12 mouse cellular contexts compared by ENCODE assay signal in the genomic region with DNA sequence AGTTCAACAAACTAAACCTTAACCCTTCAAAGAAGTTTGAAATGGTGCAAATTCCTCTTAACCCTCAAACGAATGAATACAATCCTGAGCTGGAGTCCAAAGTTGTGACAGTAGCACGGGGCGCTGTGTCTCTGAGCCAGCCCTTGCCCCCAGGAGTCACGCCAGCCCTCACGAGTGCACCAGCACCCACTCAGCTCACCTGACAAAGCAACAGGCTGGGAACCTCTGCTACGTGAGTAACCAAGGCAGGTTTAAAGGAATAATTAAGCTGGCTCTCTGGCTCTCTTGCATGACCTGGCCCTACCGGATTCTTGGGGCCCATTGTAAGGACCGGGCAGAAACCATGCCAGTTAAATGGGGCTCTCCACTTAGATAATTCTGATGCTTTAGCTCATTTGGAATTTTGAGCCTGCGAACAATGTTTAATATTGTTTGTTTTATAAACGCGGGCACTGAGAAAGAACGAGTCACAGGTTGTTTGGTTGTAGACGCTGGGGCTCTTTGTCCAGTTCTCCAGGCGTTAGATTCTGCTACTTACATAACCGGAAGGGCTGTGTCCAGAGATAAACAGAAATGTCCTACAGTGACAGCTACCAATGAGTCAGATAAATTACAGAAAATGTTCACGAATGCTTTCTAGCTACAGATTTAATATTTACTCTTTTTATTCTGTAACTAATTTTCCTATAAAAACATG. TPM values are rescaled to one million over a fixed set of nuclear protein-coding genes. Genes with fewer than 3 reads are reported as not detected.
DNase-seq lines count a peak whose midpoint lies in the region; ATAC-seq and TF ChIP-seq lines count a peak whose summit lies in the region.
"Had no signal": no experiment of that assay in that cellular context is flagged by ENCODE, and none has a peak within 500 bp of the region (broad histone marks: within the 10 kb centered on the region; RNA-seq: fewer than 3 reads in every experiment).

No protein-coding gene starts in this region.

- no peak overlapping the region for H3K4me3 ChIP-seq in spleen, adult 2 months (ENCODE audit: extremely low read depth, insufficient read depth, insufficient read length)
- no peak overlapping the region for H3K4me3 ChIP-seq in embryonic facial prominence, embryonic 14.5 days (ENCODE audit: low read depth, low read length)
- H3K4me3 ChIP-seq in lung, adult 2 months (replicated peaks; ENCODE audit: extremely low read depth, low read depth, low read length): no peak overlapping the region

- no peak for ATAC-seq in embryonic facial prominence, embryonic 14.5 days (ENCODE audit: low read depth)

- H3K27me3 ChIP-seq in spleen, adult 2 months (ENCODE audit: control insufficient read depth, insufficient read depth, low read length): no peaks in the 10 kb centered on the region
- no peaks in the 10 kb centered on the region for H3K27me3 ChIP-seq in embryonic facial prominence, embryonic 14.5 days (replicated peaks; ENCODE audit: control insufficient read depth, insufficient read depth, low read length)

- H3K27ac ChIP-seq in spleen, adult 2 months (ENCODE audit: insufficient read depth, low read length): peak overlapping the region; percentile 21; the same call in 1 of the 2 replicates
- H3K27ac ChIP-seq in embryonic facial prominence, embryonic 14.5 days (replicated peaks; ENCODE audit: low read depth, low read length): peak overlapping the region; percentile 16; the same call in 1 of the 2 replicates

- H3K4me2 ChIP-seq in embryonic facial prominence, embryonic 14.5 days (ENCODE audit: low read depth, low read length): no peak overlapping the region

- no peaks in the 10 kb centered on the region for H3K36me3 ChIP-seq in spleen, adult 2 months (ENCODE audit: control insufficient read depth, insufficient read depth, low read length)
- H3K36me3 ChIP-seq in embryonic facial prominence, embryonic 14.5 days (ENCODE audit: control insufficient read depth, insufficient read depth, low read length): no peaks in the 10 kb centered on the region

- no peak for TF ChIP-seq CTCF in spleen, adult 2 months (IDR thresholded peaks at IDR 0.05; ENCODE audit: extremely low read depth, insufficient read depth, insufficient read length, insufficient replicate concordance)
- TF ChIP-seq CTCF in lung, adult 2 months (IDR thresholded peaks at IDR 0.05; ENCODE audit: insufficient read depth, low read length): no peak

- no peak for DNase-seq in spleen, adult 2 months (ENCODE audit: low read depth in 1 of 2, low spot score in 2 of 2)
- no peak for DNase-seq in spleen, postnatal 36 days (ENCODE audit: low spot score in 2 of 2)
- no peak for DNase-seq in embryonic facial prominence, embryonic 14.5 days (ENCODE audit: low spot score)
- DNase-seq in lung, adult 2 months: peak; percentile 31
- DNase-seq in neural tube, embryonic 10.5 days (ENCODE audit: extremely low spot score, low spot score): no peak
- DNase-seq in cerebellum, adult 9-10 months: no peak
- no peak for DNase-seq in adrenal gland, adult (ENCODE audit: inconsistent age in 2 of 2, low spot score in 1 of 2)
- DNase-seq: adrenal gland, postnatal 36 days; cerebellum, adult 18-20 months; kidney, postnatal 14 days; right cerebral cortex, adult 18-20 months; thymus, adult 2 months had no signal

- 0 out of 2 replicates have a peak, but pooled peaks cover 4% of the 10 kb centered on the region for H3K9me3 ChIP-seq in embryonic facial prominence, embryonic 14.5 days (ENCODE audit: control insufficient read depth, low read length)

- no peak for TF ChIP-seq POLR2A in spleen, adult 2 months (IDR thresholded peaks at IDR 0.05; ENCODE audit: low read depth, low read length)
- no peak for TF ChIP-seq POLR2A in lung, adult 2 months (IDR thresholded peaks at IDR 0.05; ENCODE audit: borderline replicate concordance, extremely low read depth, low read depth, low read length)

- H3K4me1 ChIP-seq in spleen, adult 2 months (ENCODE audit: control insufficient read depth, insufficient read depth, insufficient read length): no peaks in the 10 kb centered on the region
- H3K4me1 ChIP-seq in embryonic facial prominence, embryonic 14.5 days (ENCODE audit: control insufficient read depth, insufficient read depth, low read length): 0 out of 2 replicates have a peak, but pooled peaks cover 12% of the 10 kb centered on the region
- H3K4me1 ChIP-seq in lung, adult 2 months (ENCODE audit: control insufficient read depth, insufficient read depth, low read length): no peaks in the 10 kb centered on the region

- 77% methylated on average over 16 of the region's 16 CpGs for WGBS in spleen, adult 2 months
- WGBS in embryonic facial prominence, embryonic 14.5 days: 51% methylated on average over 16 of the region's 16 CpGs
- WGBS in lung, adult 2 months: 30% methylated on average over 16 of the region's 16 CpGs

- no peak overlapping the region for H3K9ac ChIP-seq in embryonic facial prominence, embryonic 14.5 days (ENCODE audit: low read depth, low read length)

RNA-seq across cellular contexts. Expression of gene Atrnl1, which starts 10.5 kb away (rescaled TPM):
- polyA plus RNA-seq in spleen, adult 2 months (2012; rRNA removed): 5.6 and 5.8 TPM in 2 replicates
- 7.2 and 7.8 TPM in 2 replicates for polyA plus RNA-seq in embryonic facial prominence, embryonic 14.5 days (2014; fragmentation: Nextera tagmentation; extraction: Ambion mirVana)
- polyA plus RNA-seq in lung, adult 2 months (2012; rRNA removed): 14.4 and 18.6 TPM in 2 replicates
